Mouse (Mus musculus) kidney, adult 2 months (tissue): ENCODE measurements around the gene Plekhh3. TPM values are rescaled to one million over a fixed set of nuclear protein-coding genes. Genes with fewer than 3 reads are reported as not detected.
A peak's percentile ranks its signal among the peaks of the same experiment; 100 is the strongest.

ENCODE experiments used
- DNase-seq: peaks from one replicate; pipeline ENCODE4 v3.0.0; 2021
- H3K27ac ChIP-seq: fragments of 200-500 bp; 2 replicates; pipeline ENCODE4 v1.5.1; 2012; ENCODE audit warnings: low read depth, low read length, control low read depth, inconsistent platforms; ENCODE audit not compliant: insufficient read depth
- H3K27me3 ChIP-seq: fragments of 200-500 bp; replicated peaks from 2 replicates; pipeline ENCODE4 v1.6.1; 2012; ENCODE audit warnings: mild to moderate bottlenecking, moderate library complexity, low read length, inconsistent platforms; ENCODE audit not compliant: control insufficient read depth, insufficient read depth
- H3K36me3 ChIP-seq: fragments of 200-500 bp; 2 replicates; pipeline ENCODE4 v1.6.1; 2012; ENCODE audit warnings: mild to moderate bottlenecking, moderate library complexity, low read length, inconsistent platforms; ENCODE audit not compliant: control insufficient read depth, insufficient read depth
- H3K4me1 ChIP-seq: fragments of 200-500 bp; 2 replicates; pipeline ENCODE4 v1.6.1; 2011; ENCODE audit warnings: low read length; ENCODE audit not compliant: control insufficient read depth, insufficient read depth
- H3K4me3 ChIP-seq: fragments of 200-500 bp; 2 replicates; pipeline ENCODE4 v1.5.1; 2011; ENCODE audit warnings: mild to moderate bottlenecking, low read depth, low read length, control low read depth; ENCODE audit not compliant: insufficient read depth
- CTCF ChIP-seq: fragments of 200-500 bp; conservative IDR thresholded peaks from 2 replicates; pipeline ENCODE4 v1.5.1; 2011; ENCODE audit warnings: low read depth, mild to moderate bottlenecking, control low read depth, low read length, moderate library complexity, mixed read lengths; ENCODE audit not compliant: insufficient read depth, insufficient read length
- POLR2A ChIP-seq: fragments of 200-500 bp; IDR thresholded peaks from one replicate; pipeline ENCODE4 v1.6.1; 2011; ENCODE audit warnings: low read depth, low read length, control low read depth
- WGBS: fragments of 180-500 bp; shearing (Covaris S2); methylation state at CpG from one replicate; pipeline ENCODE4 v1.1.7; 2018; 5-methylcytosine and 5-hydroxymethylcytosine counted together
- polyA plus RNA-seq: library from polyadenylated mRNA; depleted of rRNA; stranded (reverse); fragments of >200 nt; gene quantifications from 2 replicates; pipeline ENCODE4 v1.2.3, GENCODE M21; 2012

Plekhh3 gene
- polyA plus RNA-seq, 1 experiment = 19.3 TPM

- H3K4me3 ChIP-seq = no peak overlapping the region
- WGBS = 67% methylated on average over 36 of the region's 36 CpGs
- peaks cover 8% of the 10 kb centered on the region; the same call in 1 of the 2 replicates for H3K4me1 ChIP-seq
- H3K27me3 ChIP-seq = no peaks in the 10 kb centered on the region
- TF ChIP-seq CTCF (no peak), POLR2A (no peak)
- H3K36me3 ChIP-seq = no peaks in the 10 kb centered on the region
- H3K27ac ChIP-seq = no peak overlapping the region
- no peak for DNase-seq
Measured at GRCm38 (mm10) chr11:101178061-101179058, 7.2 kb upstream of the Plekhh3 start.

DNA sequence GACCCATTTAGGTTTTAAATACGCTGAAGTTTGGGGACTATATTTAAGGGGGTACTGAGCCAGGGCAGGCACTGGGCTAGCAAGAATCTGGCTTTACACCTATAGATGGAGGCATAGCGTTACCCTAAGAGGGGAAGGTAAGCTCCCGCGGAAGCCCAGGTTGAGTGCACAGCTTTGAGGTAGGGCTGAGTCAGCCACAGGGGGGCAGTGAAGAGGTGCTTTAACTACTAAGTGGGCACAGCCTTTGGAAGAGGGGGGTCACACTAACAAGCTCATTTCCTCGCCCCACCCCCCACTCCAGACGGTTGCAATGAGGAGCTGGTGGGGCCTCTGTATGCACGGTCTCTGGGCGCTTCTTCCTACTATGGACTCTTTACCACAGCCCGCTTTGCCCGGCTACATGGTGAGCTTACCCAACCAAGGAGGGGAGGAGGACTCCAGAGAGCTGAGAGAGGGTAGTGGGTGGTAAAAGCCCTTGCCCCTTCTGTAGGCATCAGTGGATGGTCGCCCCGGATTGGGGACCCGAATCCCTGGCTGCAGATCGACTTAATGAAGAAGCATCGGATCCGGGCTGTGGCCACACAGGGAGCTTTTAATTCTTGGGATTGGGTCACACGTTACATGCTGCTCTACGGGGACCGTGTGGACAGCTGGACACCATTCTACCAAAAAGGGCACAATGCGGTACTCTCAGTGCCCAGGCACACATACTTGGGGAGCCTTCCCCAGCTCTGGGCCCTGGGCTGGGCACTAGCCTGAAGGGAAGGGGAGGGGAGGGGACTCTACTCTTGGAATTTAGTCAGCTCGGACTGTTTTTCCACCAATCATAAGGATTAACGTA lies 6.0 kb upstream of the Plekhh3 start:
- peak; percentile 61 for TF ChIP-seq CTCF
- TF ChIP-seq POLR2A = no peak
- no peak overlapping the region for H3K4me3 ChIP-seq
- H3K36me3 ChIP-seq = no peaks in the 10 kb centered on the region
- peaks cover 17% of the 10 kb centered on the region; the same call in 1 of the 2 replicates for H3K4me1 ChIP-seq
- 43% methylated on average over 22 of the region's 22 CpGs for WGBS
- no peak overlapping the region for H3K27ac ChIP-seq
- no peaks in the 10 kb centered on the region for H3K27me3 ChIP-seq
- peak; percentile 50 for DNase-seq

DNA sequence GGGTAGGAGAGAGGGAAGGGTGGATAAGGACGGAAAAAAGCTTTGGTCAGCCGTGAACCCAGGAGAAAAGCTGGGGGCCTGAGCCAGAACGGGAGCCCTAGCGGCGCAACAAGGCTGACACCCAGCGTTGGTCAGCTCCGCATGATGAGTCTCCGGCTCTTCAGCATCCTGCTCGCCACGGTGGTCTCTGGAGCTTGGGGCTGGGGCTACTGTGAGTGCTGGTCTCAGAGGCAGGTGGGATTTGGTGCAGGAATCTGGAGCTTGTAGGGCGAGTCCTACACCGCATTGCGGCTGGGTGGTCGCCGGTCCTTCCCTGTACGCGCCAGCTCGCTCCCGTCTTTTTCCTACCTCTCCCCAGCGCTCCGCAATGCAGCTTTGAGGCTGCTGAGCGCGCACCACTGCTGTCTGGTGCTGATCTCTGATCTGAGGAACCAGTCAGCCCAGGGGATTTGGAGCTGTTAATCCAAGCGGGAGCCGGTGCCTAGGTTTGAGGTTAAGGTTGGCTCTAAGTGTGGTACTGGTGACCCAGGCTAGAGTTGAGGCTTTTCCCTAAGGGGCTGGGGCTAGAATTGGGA lies 5.1 kb upstream of the Plekhh3 start:
- H3K27me3 ChIP-seq = no peaks in the 10 kb centered on the region
- no peaks in the 10 kb centered on the region for H3K36me3 ChIP-seq
- peaks cover 22% of the 10 kb centered on the region; the same call in 1 of the 2 replicates for H3K4me1 ChIP-seq
- no peak for TF ChIP-seq POLR2A
- TF ChIP-seq CTCF = peak; percentile 44; the same call in 1 of the 2 replicates
- DNase-seq = peak; percentile 47
- no peak overlapping the region for H3K27ac ChIP-seq
- no peak overlapping the region for H3K4me3 ChIP-seq
- 4% methylated on average over 25 of the region's 25 CpGs for WGBS

- Histone ChIP-seq H3K27me3 (no peaks in the 10 kb centered on the region), H3K36me3 (no peaks in the 10 kb centered on the region), H3K4me3 (no peak overlapping the region), H3K4me1 (peaks cover 22% of the 10 kb centered on the region; the same call in 1 of the 2 replicates), H3K27ac (no peak overlapping the region)
- no peak for DNase-seq
- no peak for TF ChIP-seq CTCF
- TF ChIP-seq POLR2A = no peak
- 19% methylated on average over 11 of the region's 11 CpGs for WGBS
Measured at GRCm38 (mm10) chr11:101175636-101176116, 4.5 kb upstream of the Plekhh3 start.

DNA sequence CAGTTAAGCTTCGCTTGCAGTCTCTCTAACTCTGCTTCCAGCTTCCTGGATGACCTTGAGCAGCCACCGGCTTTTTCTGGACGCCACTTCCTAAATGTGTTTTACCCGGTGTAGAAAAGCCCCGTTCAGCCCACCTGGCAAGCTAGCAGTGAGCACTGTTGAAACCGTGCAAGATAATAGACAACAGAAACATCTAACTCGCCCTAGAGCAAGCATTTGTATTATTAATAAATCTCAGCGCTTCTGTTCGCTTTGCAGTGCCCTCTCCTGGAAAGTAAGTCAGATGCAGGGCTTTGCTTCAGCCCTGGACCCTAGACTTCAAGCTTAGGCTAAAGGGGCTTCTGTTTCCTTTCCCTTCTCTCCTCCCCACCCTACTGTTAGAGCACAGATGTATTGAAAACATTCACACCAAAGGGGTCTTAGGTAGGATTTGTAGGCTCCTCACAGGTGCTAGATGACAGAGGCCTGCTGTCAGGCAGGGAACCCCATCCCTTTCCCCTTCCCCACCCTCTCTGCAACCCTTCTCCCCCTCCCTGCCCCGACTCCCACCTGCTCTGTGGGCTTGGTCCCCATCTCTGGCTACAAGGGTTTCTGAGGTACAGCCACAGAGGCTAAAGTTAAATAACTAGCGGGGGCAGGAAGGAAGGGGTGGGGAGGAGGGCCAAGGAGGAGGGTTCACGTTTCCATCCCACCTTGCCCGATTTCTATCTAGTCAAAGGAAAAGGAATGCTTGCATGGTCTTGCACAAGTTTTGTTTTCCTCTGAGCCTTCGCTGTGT lies 3.9 kb upstream of the Plekhh3 start, which contains the start of gene Ccr10:
Gene Ccr10 (minus strand): TSS at position 593 of the 778 bp plus-strand sequence.
- no peak within 1 kb of the TSS for H3K27ac ChIP-seq
- DNase-seq = no peak
- WGBS = 28% methylated on average over 14 of the region's 14 CpGs
- TF ChIP-seq CTCF = peak; percentile 42
- TF ChIP-seq POLR2A = no peak
- peaks cover 22% of the 10 kb centered on the region; the same call in 1 of the 2 replicates for H3K4me1 ChIP-seq
- peak within 1 kb of the TSS; percentile 51 for H3K4me3 ChIP-seq
- no peaks in the 10 kb centered on the region for H3K27me3 ChIP-seq
- H3K36me3 ChIP-seq = no peaks in the 10 kb centered on the region

- TF ChIP-seq CTCF (no peak), POLR2A (no peak)
- Histone ChIP-seq H3K27me3 (no peaks in the 10 kb centered on the region), H3K4me3 (peak overlapping the region; percentile 51), H3K4me1 (peaks cover 23% of the 10 kb centered on the region; the same call in 1 of the 2 replicates), H3K36me3 (no peaks in the 10 kb centered on the region), H3K27ac (no peak overlapping the region)
- WGBS = 28% methylated on average over 9 of the region's 9 CpGs
- no peak for DNase-seq
Measured at GRCm38 (mm10) chr11:101174389-101174745, 3.2 kb upstream of the Plekhh3 start.
